Mouse (Mus musculus): ENCODE measurements at regions not wholly inside any gene's neighbourhood (a gene's known extent, or its start where the extent isn't known, plus 50 kb on each side); places are given as distances from the start of the nearest gene placed in this dataset.

GRCm38 (mm10) chr6:117323301-117323700 is 155.0 kb downstream of the Cxcl12 start:
- Histone ChIP-seq H3K4me1 (peaks cover 33% of the 10 kb centered on the region), H3K27me3 (replicated peaks; ENCODE audit: low read depth, poor library complexity, severe bottlenecking) (no peaks in the 10 kb centered on the region; the same call in 1 of the 2 replicates), H3K36me3 (replicated peaks) (no peaks in the 10 kb centered on the region), H3K27ac (replicated peaks) (no peak overlapping the region), H3K4me3 (no peak overlapping the region), H3K9me3 (no peaks in the 10 kb centered on the region)
- no peak for DNase-seq (ENCODE audit: low spot score)

GRCm38 (mm10) chr6:117323850-117324249 is 155.5 kb downstream of the Cxcl12 start:
- Histone ChIP-seq H3K27ac (replicated peaks) (no peak overlapping the region), H3K9me3 (no peaks in the 10 kb centered on the region), H3K36me3 (replicated peaks) (no peaks in the 10 kb centered on the region), H3K27me3 (replicated peaks; ENCODE audit: low read depth, poor library complexity, severe bottlenecking) (no peaks in the 10 kb centered on the region; the same call in 1 of the 2 replicates), H3K4me3 (no peak overlapping the region), H3K4me1 (peaks cover 33% of the 10 kb centered on the region)
- no peak for DNase-seq (ENCODE audit: low spot score)
- WGBS = 78% methylated on average over 3 of the region's 3 CpGs

- no peaks in the 10 kb centered on the region for H3K36me3 ChIP-seq (replicated peaks)
- DNase-seq (ENCODE audit: low spot score) = peak; percentile 57
- peak overlapping the region; percentile 20 for H3K27ac ChIP-seq (replicated peaks)
- no peaks in the 10 kb centered on the region for H3K9me3 ChIP-seq
- WGBS = 47% methylated on average over 18 of the region's 18 CpGs
- no peaks in the 10 kb centered on the region for H3K27me3 ChIP-seq (replicated peaks; ENCODE audit: low read depth, poor library complexity, severe bottlenecking)
- peaks cover 39% of the 10 kb centered on the region for H3K4me1 ChIP-seq
- H3K4me3 ChIP-seq = no peak overlapping the region
Measured at GRCm38 (mm10) chr6:117326835-117327775, 158.8 kb downstream of the Cxcl12 start.

- Histone ChIP-seq H3K36me3 (replicated peaks) (no peaks in the 10 kb centered on the region), H3K27ac (replicated peaks) (no peak overlapping the region), H3K4me1 (peaks cover 57% of the 10 kb centered on the region), H3K9me3 (no peaks in the 10 kb centered on the region), H3K4me3 (no peak overlapping the region), H3K27me3 (replicated peaks; ENCODE audit: low read depth, poor library complexity, severe bottlenecking) (no peaks in the 10 kb centered on the region)
- WGBS = 80% methylated on average over 8 of the region's 8 CpGs
- DNase-seq (ENCODE audit: low spot score) = no peak
Measured at GRCm38 (mm10) chr6:117329164-117329939, 161.0 kb downstream of the Cxcl12 start.

- Histone ChIP-seq H3K36me3 (replicated peaks) (no peaks in the 10 kb centered on the region), H3K4me1 (peaks cover 52% of the 10 kb centered on the region), H3K27ac (replicated peaks) (no peak overlapping the region), H3K9me3 (no peaks in the 10 kb centered on the region), H3K4me3 (no peak overlapping the region), H3K27me3 (replicated peaks; ENCODE audit: low read depth, poor library complexity, severe bottlenecking) (no peaks in the 10 kb centered on the region)
- DNase-seq (ENCODE audit: low spot score) = no peak
- WGBS = 88% methylated on average over 6 of the region's 6 CpGs
Measured at GRCm38 (mm10) chr6:117330198-117330597, 161.9 kb downstream of the Cxcl12 start.

GRCm38 (mm10) chr6:117330726-117331360 is 162.5 kb downstream of the Cxcl12 start:
- H3K4me1 ChIP-seq = peaks cover 49% of the 10 kb centered on the region
- peak; percentile 35 for DNase-seq (ENCODE audit: low spot score)
- no peaks in the 10 kb centered on the region for H3K27me3 ChIP-seq (replicated peaks; ENCODE audit: low read depth, poor library complexity, severe bottlenecking)
- H3K27ac ChIP-seq (replicated peaks) = no peak overlapping the region
- no peaks in the 10 kb centered on the region for H3K9me3 ChIP-seq
- H3K4me3 ChIP-seq = no peak overlapping the region
- 38% methylated on average over 5 of the region's 5 CpGs for WGBS
- no peaks in the 10 kb centered on the region for H3K36me3 ChIP-seq (replicated peaks)

- H3K4me3 ChIP-seq = no peak overlapping the region
- H3K4me1 ChIP-seq = peaks cover 31% of the 10 kb centered on the region
- peak overlapping the region; percentile 41; the same call in 1 of the 2 replicates for H3K27ac ChIP-seq (replicated peaks)
- H3K36me3 ChIP-seq (replicated peaks) = no peaks in the 10 kb centered on the region
- no peaks in the 10 kb centered on the region for H3K9me3 ChIP-seq
- WGBS = 33% methylated on average over 6 of the region's 6 CpGs
- H3K27me3 ChIP-seq (replicated peaks; ENCODE audit: low read depth, poor library complexity, severe bottlenecking) = no peaks in the 10 kb centered on the region
- DNase-seq (ENCODE audit: low spot score) = peak; percentile 75
Measured at GRCm38 (mm10) chr6:117332641-117333040, 164.3 kb downstream of the Cxcl12 start.

GRCm38 (mm10) chr6:117342123-117342522 is 173.8 kb downstream of the Cxcl12 start:
- no peak overlapping the region for H3K27ac ChIP-seq (replicated peaks)
- H3K27me3 ChIP-seq (replicated peaks; ENCODE audit: low read depth, poor library complexity, severe bottlenecking) = no peaks in the 10 kb centered on the region
- WGBS = 95% methylated on average over 3 of the region's 3 CpGs
- H3K4me3 ChIP-seq = no peak overlapping the region
- no peaks in the 10 kb centered on the region for H3K36me3 ChIP-seq (replicated peaks)
- no peaks in the 10 kb centered on the region for H3K9me3 ChIP-seq
- no peaks in the 10 kb centered on the region for H3K4me1 ChIP-seq
- DNase-seq (ENCODE audit: low spot score) = no peak

- no peak overlapping the region for H3K27ac ChIP-seq (replicated peaks)
- DNase-seq (ENCODE audit: low spot score) = no peak
- H3K9me3 ChIP-seq = no peaks in the 10 kb centered on the region
- no peak overlapping the region for H3K4me3 ChIP-seq
- no peaks in the 10 kb centered on the region for H3K36me3 ChIP-seq (replicated peaks)
- H3K4me1 ChIP-seq = 0 out of 2 replicates have a peak, but pooled peaks cover 5% of the 10 kb centered on the region
- WGBS = 84% methylated on average over 1 of the region's 1 CpGs
- no peaks in the 10 kb centered on the region for H3K27me3 ChIP-seq (replicated peaks; ENCODE audit: low read depth, poor library complexity, severe bottlenecking)
Measured at GRCm38 (mm10) chr6:117347356-117347755, 179.0 kb downstream of the Cxcl12 start.

- H3K9me3 ChIP-seq = no peaks in the 10 kb centered on the region
- H3K4me1 ChIP-seq = 0 out of 2 replicates have a peak, but pooled peaks cover 5% of the 10 kb centered on the region
- WGBS = 39% methylated on average over 1 of the region's 1 CpGs
- H3K27me3 ChIP-seq (replicated peaks; ENCODE audit: low read depth, poor library complexity, severe bottlenecking) = no peaks in the 10 kb centered on the region
- H3K27ac ChIP-seq (replicated peaks) = no peak overlapping the region
- no peak for DNase-seq (ENCODE audit: low spot score)
- H3K36me3 ChIP-seq (replicated peaks) = no peaks in the 10 kb centered on the region
- H3K4me3 ChIP-seq = no peak overlapping the region
Measured at GRCm38 (mm10) chr6:117351846-117352245, 183.5 kb downstream of the Cxcl12 start.

GRCm38 (mm10) chr6:117353091-117353490 is 184.8 kb downstream of the Cxcl12 start:
- 93% methylated on average over 3 of the region's 3 CpGs for WGBS
- no peaks in the 10 kb centered on the region for H3K36me3 ChIP-seq (replicated peaks)
- H3K27me3 ChIP-seq (replicated peaks; ENCODE audit: low read depth, poor library complexity, severe bottlenecking) = no peaks in the 10 kb centered on the region
- DNase-seq (ENCODE audit: low spot score) = no peak
- 0 out of 2 replicates have a peak, but pooled peaks cover 5% of the 10 kb centered on the region for H3K4me1 ChIP-seq
- H3K27ac ChIP-seq (replicated peaks) = no peak overlapping the region
- no peak overlapping the region for H3K4me3 ChIP-seq
- H3K9me3 ChIP-seq = no peaks in the 10 kb centered on the region

- H3K27ac ChIP-seq (replicated peaks) = no peak overlapping the region
- 0 out of 2 replicates have a peak, but pooled peaks cover 5% of the 10 kb centered on the region for H3K4me1 ChIP-seq
- WGBS = 91% methylated on average over 1 of the region's 1 CpGs
- no peak for DNase-seq (ENCODE audit: low spot score)
- no peaks in the 10 kb centered on the region for H3K9me3 ChIP-seq
- H3K4me3 ChIP-seq = no peak overlapping the region
- H3K36me3 ChIP-seq (replicated peaks) = no peaks in the 10 kb centered on the region
- H3K27me3 ChIP-seq (replicated peaks; ENCODE audit: low read depth, poor library complexity, severe bottlenecking) = no peaks in the 10 kb centered on the region
Measured at GRCm38 (mm10) chr6:117356101-117356500, 187.8 kb downstream of the Cxcl12 start.

All from embryonic facial prominence, embryonic 10.5 days (tissue).